Mouse (Mus musculus): ENCODE measurements at regions not wholly inside any gene's neighbourhood (a gene's known extent, or its start where the extent isn't known, plus 50 kb on each side); places are given as distances from the start of the nearest gene placed in this dataset.

- 62% methylated on average over 5 of the region's 5 CpGs for WGBS
- no peak for TF ChIP-seq POLR2A (IDR thresholded peaks at IDR 0.05; ENCODE audit: extremely low read depth, insufficient read depth, low read length)
- no peak for TF ChIP-seq CTCF (IDR thresholded peaks at IDR 0.05; ENCODE audit: low read depth, low read length)
- no peaks in the 10 kb centered on the region for H3K4me1 ChIP-seq (ENCODE audit: control insufficient read depth, insufficient read depth, low read length)
- no peaks in the 10 kb centered on the region for H3K79me2 ChIP-seq (ENCODE audit: control insufficient read depth, insufficient read depth, low read length)
- no peak overlapping the region for H3K9ac ChIP-seq (ENCODE audit: low read depth, low read length)
- H3K36me3 ChIP-seq (ENCODE audit: control insufficient read depth, insufficient read depth, low read length): no peaks in the 10 kb centered on the region
- no peak for DNase-seq (ENCODE audit: extremely low read depth, low read depth, low spot score)
- no peak overlapping the region for H3K4me3 ChIP-seq (ENCODE audit: insufficient read depth, low read depth, low read length)
- no peaks in the 10 kb centered on the region for H3K27me3 ChIP-seq (ENCODE audit: control insufficient read depth, insufficient read depth, low read length)
- H3K27ac ChIP-seq (replicated peaks; ENCODE audit: insufficient read depth, low read depth, low read length): no peak overlapping the region
These were observed 389.9 kb downstream of the Adam3 start for GRCm38 (mm10) chr8:24335709-24336108.

GRCm38 (mm10) chr8:24333705-24334104 is 391.9 kb downstream of the Adam3 start:
- Histone ChIP-seq H3K79me2 (ENCODE audit: control insufficient read depth, insufficient read depth, low read length) (no peaks in the 10 kb centered on the region), H3K4me1 (ENCODE audit: control insufficient read depth, insufficient read depth, low read length) (no peaks in the 10 kb centered on the region), H3K27ac (replicated peaks; ENCODE audit: insufficient read depth, low read depth, low read length) (no peak overlapping the region), H3K36me3 (ENCODE audit: control insufficient read depth, insufficient read depth, low read length) (no peaks in the 10 kb centered on the region), H3K9ac (ENCODE audit: low read depth, low read length) (no peak overlapping the region), H3K27me3 (ENCODE audit: control insufficient read depth, insufficient read depth, low read length) (no peaks in the 10 kb centered on the region), H3K4me3 (ENCODE audit: insufficient read depth, low read depth, low read length) (no peak overlapping the region)
- TF ChIP-seq POLR2A (IDR thresholded peaks at IDR 0.05; ENCODE audit: extremely low read depth, insufficient read depth, low read length): no peak
- no peak for TF ChIP-seq CTCF (IDR thresholded peaks at IDR 0.05; ENCODE audit: low read depth, low read length)
- no peak for DNase-seq (ENCODE audit: extremely low read depth, low read depth, low spot score)
- 70% methylated on average over 4 of the region's 4 CpGs for WGBS

- Histone ChIP-seq H3K27me3 (ENCODE audit: control insufficient read depth, insufficient read depth, low read length) (no peaks in the 10 kb centered on the region), H3K36me3 (ENCODE audit: control insufficient read depth, insufficient read depth, low read length) (no peaks in the 10 kb centered on the region), H3K27ac (replicated peaks; ENCODE audit: insufficient read depth, low read depth, low read length) (no peak overlapping the region), H3K4me1 (ENCODE audit: control insufficient read depth, insufficient read depth, low read length) (no peaks in the 10 kb centered on the region), H3K9ac (ENCODE audit: low read depth, low read length) (no peak overlapping the region), H3K79me2 (ENCODE audit: control insufficient read depth, insufficient read depth, low read length) (no peaks in the 10 kb centered on the region), H3K4me3 (ENCODE audit: insufficient read depth, low read depth, low read length) (no peak overlapping the region)
- DNase-seq (ENCODE audit: extremely low read depth, low read depth, low spot score): no peak
- 61% methylated on average over 4 of the region's 4 CpGs for WGBS
- TF ChIP-seq CTCF (IDR thresholded peaks at IDR 0.05; ENCODE audit: low read depth, low read length): no peak
- TF ChIP-seq POLR2A (IDR thresholded peaks at IDR 0.05; ENCODE audit: extremely low read depth, insufficient read depth, low read length): no peak
These were observed 414.8 kb downstream of the Adam3 start for GRCm38 (mm10) chr8:24310893-24311292.

- 80% methylated on average over 1 of the region's 1 CpGs for WGBS
- Histone ChIP-seq H3K4me1 (ENCODE audit: control insufficient read depth, insufficient read depth, low read length) (no peaks in the 10 kb centered on the region), H3K4me3 (ENCODE audit: insufficient read depth, low read depth, low read length) (no peak overlapping the region), H3K27ac (replicated peaks; ENCODE audit: insufficient read depth, low read depth, low read length) (no peak overlapping the region), H3K79me2 (ENCODE audit: control insufficient read depth, insufficient read depth, low read length) (no peaks in the 10 kb centered on the region), H3K27me3 (ENCODE audit: control insufficient read depth, insufficient read depth, low read length) (no peaks in the 10 kb centered on the region), H3K36me3 (ENCODE audit: control insufficient read depth, insufficient read depth, low read length) (no peaks in the 10 kb centered on the region), H3K9ac (ENCODE audit: low read depth, low read length) (no peak overlapping the region)
- no peak for TF ChIP-seq CTCF (IDR thresholded peaks at IDR 0.05; ENCODE audit: low read depth, low read length)
- no peak for DNase-seq (ENCODE audit: extremely low read depth, low read depth, low spot score)
These were observed 431.1 kb downstream of the Adam3 start for GRCm38 (mm10) chr8:24294565-24294964.

GRCm38 (mm10) chr8:24287861-24288260 is 437.8 kb downstream of the Adam3 start:
- 92% methylated on average over 6 of the region's 6 CpGs for WGBS
- no peaks in the 10 kb centered on the region for H3K79me2 ChIP-seq (ENCODE audit: control insufficient read depth, insufficient read depth, low read length)

GRCm38 (mm10) chr8:24284966-24285365 is 440.7 kb downstream of the Adam3 start:
- no peak overlapping the region for H3K4me3 ChIP-seq (ENCODE audit: insufficient read depth, low read depth, low read length)
- no peaks in the 10 kb centered on the region for H3K4me1 ChIP-seq (ENCODE audit: control insufficient read depth, insufficient read depth, low read length)
- no peak overlapping the region for H3K27ac ChIP-seq (replicated peaks; ENCODE audit: insufficient read depth, low read depth, low read length)
- no peaks in the 10 kb centered on the region for H3K36me3 ChIP-seq (ENCODE audit: control insufficient read depth, insufficient read depth, low read length)
- no peaks in the 10 kb centered on the region for H3K79me2 ChIP-seq (ENCODE audit: control insufficient read depth, insufficient read depth, low read length)
- DNase-seq (ENCODE audit: extremely low read depth, low read depth, low spot score): peak; percentile 12
- 82% methylated on average over 2 of the region's 2 CpGs for WGBS
- H3K27me3 ChIP-seq (ENCODE audit: control insufficient read depth, insufficient read depth, low read length): no peaks in the 10 kb centered on the region
- H3K9ac ChIP-seq (ENCODE audit: low read depth, low read length): no peak overlapping the region
- TF ChIP-seq CTCF (IDR thresholded peaks at IDR 0.05; ENCODE audit: low read depth, low read length): no peak
- TF ChIP-seq POLR2A (IDR thresholded peaks at IDR 0.05; ENCODE audit: extremely low read depth, insufficient read depth, low read length): no peak

More at GRCm38 (mm10) chr8:24287861-24288260, 437.8 kb downstream of the Adam3 start:
- no peak for TF ChIP-seq CTCF (IDR thresholded peaks at IDR 0.05; ENCODE audit: low read depth, low read length)
- TF ChIP-seq POLR2A (IDR thresholded peaks at IDR 0.05; ENCODE audit: extremely low read depth, insufficient read depth, low read length): no peak
- no peaks in the 10 kb centered on the region for H3K27me3 ChIP-seq (ENCODE audit: control insufficient read depth, insufficient read depth, low read length)
- no peak for DNase-seq (ENCODE audit: extremely low read depth, low read depth, low spot score)
- no peaks in the 10 kb centered on the region for H3K36me3 ChIP-seq (ENCODE audit: control insufficient read depth, insufficient read depth, low read length)
- H3K4me3 ChIP-seq (ENCODE audit: insufficient read depth, low read depth, low read length): no peak overlapping the region
- no peak overlapping the region for H3K9ac ChIP-seq (ENCODE audit: low read depth, low read length)
- no peak overlapping the region for H3K27ac ChIP-seq (replicated peaks; ENCODE audit: insufficient read depth, low read depth, low read length)
- H3K4me1 ChIP-seq (ENCODE audit: control insufficient read depth, insufficient read depth, low read length): no peaks in the 10 kb centered on the region

Data from liver, adult 2 months (tissue).